Mouse (Mus musculus): Measurements from ENCODE around the gene Fat1. TPM values are rescaled to one million over a fixed set of nuclear protein-coding genes. Genes with fewer than 3 reads are reported as not detected.

Gene Fat1
- polyA plus RNA-seq, 1 experiment from 2014 or later = 14.8 TPM

DNA sequence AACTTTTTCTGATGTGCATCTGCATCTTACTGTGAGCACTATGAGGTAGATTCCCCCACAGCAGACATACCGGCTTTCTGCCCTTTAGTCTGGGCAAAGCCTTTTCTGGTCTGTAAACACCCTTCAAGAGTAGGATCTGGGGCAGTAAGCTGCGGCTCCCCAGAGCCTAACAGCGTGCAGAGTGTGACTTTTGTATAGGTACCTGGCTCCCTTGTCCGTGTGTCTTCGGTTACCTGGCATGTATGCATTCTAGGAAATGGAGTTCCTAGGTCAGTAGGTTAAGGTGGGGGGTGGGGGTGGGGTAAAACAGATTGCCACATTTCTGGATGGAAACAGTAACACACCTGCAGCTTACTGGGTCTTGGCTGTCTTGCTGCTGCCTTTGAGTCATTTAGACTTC is 36.7 kb downstream of the Fat1 start:
- no peaks in the 10 kb centered on the region for H3K9me3 ChIP-seq (ENCODE audit: control insufficient read depth, low read length)
- H3K4me2 ChIP-seq (ENCODE audit: low read length) = no peak overlapping the region
- 35% methylated on average over 5 of the region's 5 CpGs for WGBS

DNA sequence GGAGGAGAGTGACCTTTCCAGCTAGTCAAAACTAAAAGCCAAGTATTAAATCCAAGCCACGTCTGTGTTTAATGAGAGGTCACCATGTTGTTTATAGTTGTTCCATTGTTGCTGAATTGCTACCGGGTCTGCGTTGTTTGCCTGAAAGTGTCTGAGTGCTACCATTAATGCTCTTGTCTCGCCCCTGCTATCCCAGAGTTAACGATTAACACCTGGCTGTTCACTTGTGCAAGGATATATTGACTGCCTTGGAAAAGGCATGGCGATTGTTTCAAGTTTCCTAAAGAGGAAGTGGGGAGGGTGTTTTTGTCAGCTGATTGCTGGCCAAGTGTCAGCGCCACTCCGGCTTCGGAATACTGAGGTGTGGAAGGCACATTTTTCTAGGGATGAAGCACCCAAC is 39.9 kb downstream of the Fat1 start:
- Histone ChIP-seq H3K9ac (ENCODE audit: low read depth, low read length) (no peak overlapping the region), H3K27ac (ENCODE audit: low read depth, low read length) (no peak overlapping the region), H3K4me2 (ENCODE audit: low read length) (no peak overlapping the region), H3K4me3 (ENCODE audit: low read length) (no peak overlapping the region), H3K27me3 (replicated peaks; ENCODE audit: control insufficient read depth, insufficient read depth, low read length) (no peaks in the 10 kb centered on the region), H3K9me3 (ENCODE audit: control insufficient read depth, low read length) (no peaks in the 10 kb centered on the region), H3K36me3 (ENCODE audit: control insufficient read depth, insufficient read depth, low read length) (no peaks in the 10 kb centered on the region), H3K4me1 (ENCODE audit: control insufficient read depth, insufficient read depth, low read depth, low read length) (peaks cover 12% of the 10 kb centered on the region)
- no peak for ATAC-seq
- WGBS = 55% methylated on average over 9 of the region's 9 CpGs

More for the DNA sequence above, 36.7 kb downstream of the Fat1 start:
- H3K27ac ChIP-seq (ENCODE audit: low read depth, low read length) = no peak overlapping the region
- peaks cover 13% of the 10 kb centered on the region for H3K4me1 ChIP-seq (ENCODE audit: control insufficient read depth, insufficient read depth, low read depth, low read length)
- no peak overlapping the region for H3K9ac ChIP-seq (ENCODE audit: low read depth, low read length)
- no peak for ATAC-seq
- H3K36me3 ChIP-seq (ENCODE audit: control insufficient read depth, insufficient read depth, low read length) = no peaks in the 10 kb centered on the region
- H3K4me3 ChIP-seq (ENCODE audit: low read length) = no peak overlapping the region
- no peaks in the 10 kb centered on the region for H3K27me3 ChIP-seq (replicated peaks; ENCODE audit: control insufficient read depth, insufficient read depth, low read length)

DNA sequence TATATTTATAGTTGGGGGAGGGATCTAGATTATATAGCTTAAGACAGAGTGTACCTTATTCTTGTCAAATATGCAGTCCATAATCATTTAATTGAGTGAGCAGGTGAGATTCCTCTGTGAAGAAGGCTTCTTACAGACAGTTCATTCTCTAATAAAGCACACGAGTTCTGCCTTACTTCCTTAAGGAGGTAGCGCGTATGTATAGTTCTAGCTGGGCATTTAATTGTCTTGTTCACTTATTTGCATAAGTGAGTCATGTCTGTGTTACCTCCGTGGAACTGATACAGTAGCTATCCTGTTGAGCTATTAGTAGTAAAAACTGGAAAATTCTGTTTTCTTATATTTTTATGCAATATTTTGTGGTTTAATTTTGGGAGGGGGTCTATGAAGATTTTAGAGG is 40.4 kb downstream of the Fat1 start:
- Histone ChIP-seq H3K36me3 (ENCODE audit: control insufficient read depth, insufficient read depth, low read length) (no peaks in the 10 kb centered on the region), H3K4me3 (ENCODE audit: low read length) (no peak overlapping the region), H3K9me3 (ENCODE audit: control insufficient read depth, low read length) (no peaks in the 10 kb centered on the region), H3K4me1 (ENCODE audit: control insufficient read depth, insufficient read depth, low read depth, low read length) (peaks cover 14% of the 10 kb centered on the region), H3K4me2 (ENCODE audit: low read length) (no peak overlapping the region), H3K27ac (ENCODE audit: low read depth, low read length) (no peak overlapping the region), H3K9ac (ENCODE audit: low read depth, low read length) (no peak overlapping the region), H3K27me3 (replicated peaks; ENCODE audit: control insufficient read depth, insufficient read depth, low read length) (no peaks in the 10 kb centered on the region)
- 79% methylated on average over 4 of the region's 4 CpGs for WGBS
- ATAC-seq = no peak

DNA sequence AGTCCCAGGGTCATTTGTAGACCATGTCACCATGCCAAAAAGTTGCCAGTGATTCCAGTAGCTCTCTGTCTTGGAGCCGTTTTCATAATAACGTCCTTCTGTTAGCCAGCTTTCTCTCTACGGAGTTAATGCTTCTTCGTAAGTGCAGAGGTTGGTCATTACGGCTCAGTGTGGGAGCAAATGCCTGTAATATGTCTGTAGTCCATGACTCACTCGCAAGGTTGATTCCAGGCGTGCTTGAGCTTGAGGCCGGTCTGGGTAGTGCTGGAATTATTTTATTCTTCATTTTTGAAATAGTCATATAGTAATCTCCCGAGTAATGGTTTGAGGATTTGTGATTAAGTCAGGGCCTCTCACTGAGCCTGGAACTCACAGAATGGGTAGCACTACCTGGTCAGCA is 43.4 kb downstream of the Fat1 start:
- no peak overlapping the region for H3K27ac ChIP-seq (ENCODE audit: low read depth, low read length)
- no peaks in the 10 kb centered on the region for H3K36me3 ChIP-seq (ENCODE audit: control insufficient read depth, insufficient read depth, low read length)
- H3K4me2 ChIP-seq (ENCODE audit: low read length) = no peak overlapping the region
- H3K4me1 ChIP-seq (ENCODE audit: control insufficient read depth, insufficient read depth, low read depth, low read length) = peaks cover 9% of the 10 kb centered on the region; the same call in 1 of the 2 replicates
- no peaks in the 10 kb centered on the region for H3K9me3 ChIP-seq (ENCODE audit: control insufficient read depth, low read length)
- 82% methylated on average over 9 of the region's 9 CpGs for WGBS
- no peak overlapping the region for H3K4me3 ChIP-seq (ENCODE audit: low read length)
- ATAC-seq = no peak
- H3K27me3 ChIP-seq (replicated peaks; ENCODE audit: control insufficient read depth, insufficient read depth, low read length) = no peaks in the 10 kb centered on the region
- no peak overlapping the region for H3K9ac ChIP-seq (ENCODE audit: low read depth, low read length)

DNA sequence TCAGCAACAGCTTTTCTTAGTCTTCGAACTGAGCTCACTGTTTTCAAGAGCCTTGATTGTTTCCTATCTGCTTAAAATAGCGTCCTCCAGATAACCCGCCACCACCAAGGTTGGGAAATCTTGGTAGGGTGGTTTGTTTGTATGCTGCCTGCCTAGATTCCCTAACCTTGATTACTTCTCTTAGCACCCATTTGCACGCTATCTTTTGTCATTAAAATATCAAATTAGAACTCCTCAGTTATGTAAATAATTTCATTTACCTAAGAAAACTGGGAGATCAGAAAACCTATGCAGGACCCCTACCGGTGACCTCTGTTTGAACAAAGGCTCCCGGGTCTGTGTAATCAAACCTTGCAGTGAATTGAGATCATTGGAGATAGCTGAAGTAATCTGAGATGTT is 44.0 kb downstream of the Fat1 start:
- Histone ChIP-seq H3K27me3 (replicated peaks; ENCODE audit: control insufficient read depth, insufficient read depth, low read length) (no peaks in the 10 kb centered on the region), H3K9ac (ENCODE audit: low read depth, low read length) (no peak overlapping the region), H3K36me3 (ENCODE audit: control insufficient read depth, insufficient read depth, low read length) (no peaks in the 10 kb centered on the region), H3K4me3 (ENCODE audit: low read length) (no peak overlapping the region), H3K9me3 (ENCODE audit: control insufficient read depth, low read length) (no peaks in the 10 kb centered on the region), H3K4me1 (ENCODE audit: control insufficient read depth, insufficient read depth, low read depth, low read length) (peaks cover 9% of the 10 kb centered on the region; the same call in 1 of the 2 replicates), H3K27ac (ENCODE audit: low read depth, low read length) (no peak overlapping the region), H3K4me2 (ENCODE audit: low read length) (no peak overlapping the region)
- 34% methylated on average over 6 of the region's 6 CpGs for WGBS
- ATAC-seq = no peak

DNA sequence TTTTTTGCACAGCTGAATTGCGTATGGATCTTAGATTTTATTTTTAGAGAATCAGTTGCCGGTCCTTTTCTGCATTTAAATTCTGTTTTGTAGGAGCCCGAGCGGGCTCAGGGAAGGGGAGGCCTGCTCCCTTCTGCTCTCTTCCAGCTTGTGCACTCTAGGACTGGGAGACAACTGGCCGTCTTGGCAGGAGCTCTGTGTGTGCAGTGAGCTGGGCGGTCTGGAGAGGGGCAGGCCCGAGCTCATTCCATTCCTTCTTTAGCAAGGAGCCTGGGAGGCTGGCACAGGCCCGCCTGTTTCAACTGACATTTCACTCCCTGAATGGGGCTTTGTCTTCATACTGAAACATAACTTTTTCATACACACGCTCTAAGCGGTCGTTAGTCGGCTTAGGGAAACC is 44.8 kb downstream of the Fat1 start:
- 37% methylated on average over 12 of the region's 12 CpGs for WGBS
- peaks cover 4% of the 10 kb centered on the region; the same call in 1 of the 2 replicates for H3K4me1 ChIP-seq (ENCODE audit: control insufficient read depth, insufficient read depth, low read depth, low read length)
- no peak overlapping the region for H3K9ac ChIP-seq (ENCODE audit: low read depth, low read length)
- peak; percentile 95 for ATAC-seq
- H3K36me3 ChIP-seq (ENCODE audit: control insufficient read depth, insufficient read depth, low read length) = no peaks in the 10 kb centered on the region
- no peaks in the 10 kb centered on the region for H3K27me3 ChIP-seq (replicated peaks; ENCODE audit: control insufficient read depth, insufficient read depth, low read length)
- H3K4me3 ChIP-seq (ENCODE audit: low read length) = no peak overlapping the region
- peak overlapping the region; percentile 61 for H3K27ac ChIP-seq (ENCODE audit: low read depth, low read length)
- 0 out of 2 replicates have a peak overlapping the region, but pooled peaks have one; percentile 7 for H3K4me2 ChIP-seq (ENCODE audit: low read length)
- H3K9me3 ChIP-seq (ENCODE audit: control insufficient read depth, low read length) = no peaks in the 10 kb centered on the region

DNA sequence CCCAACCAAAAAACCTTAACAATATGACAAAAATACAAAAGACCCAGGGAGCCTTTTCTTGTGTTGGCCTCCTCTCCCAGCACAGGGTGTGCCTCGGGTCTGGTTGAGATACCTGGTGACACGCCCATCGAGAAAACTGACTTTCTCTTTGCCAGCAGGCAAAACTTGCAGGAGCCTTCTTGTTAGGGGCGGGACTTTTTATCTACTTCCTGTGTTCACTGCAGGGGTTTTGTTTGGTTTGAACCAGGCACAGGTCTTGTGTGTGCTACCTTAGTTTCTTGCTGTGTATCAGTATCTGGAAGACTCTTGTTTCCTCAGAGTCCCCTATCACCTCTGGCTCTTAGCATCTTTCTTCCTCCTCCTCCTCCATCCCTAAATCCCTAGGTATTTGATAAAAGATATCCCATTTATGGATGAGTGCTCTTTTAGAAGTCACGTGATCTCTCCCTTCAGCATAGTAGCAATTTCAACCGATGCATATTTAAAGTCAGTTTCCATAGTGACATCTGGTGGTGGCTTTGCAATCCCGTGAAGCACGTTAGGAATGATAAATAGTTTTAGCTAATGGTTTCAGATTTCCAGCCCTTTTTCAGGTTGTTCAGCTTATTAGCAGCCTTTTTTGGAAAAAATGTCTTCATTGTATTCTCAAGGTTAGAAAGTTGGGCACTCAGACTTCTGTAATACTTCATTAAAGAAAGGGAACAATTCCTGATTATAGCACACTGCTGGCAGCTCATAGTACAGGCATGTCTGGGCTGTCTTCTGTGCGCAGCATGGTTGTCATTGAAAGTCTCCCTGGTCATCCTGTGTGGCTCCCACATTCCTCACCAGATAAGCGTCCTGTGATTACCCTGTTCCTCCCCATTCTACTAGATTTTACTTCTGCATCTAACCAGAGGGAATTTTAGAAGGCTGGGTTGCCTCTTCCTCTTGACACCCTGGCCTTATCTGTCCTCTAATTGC is 50.4 kb downstream of the Fat1 start:
- Histone ChIP-seq H3K9me3 (ENCODE audit: control insufficient read depth, low read length) (no peaks in the 10 kb centered on the region), H3K4me1 (ENCODE audit: control insufficient read depth, insufficient read depth, low read depth, low read length) (peaks cover 10% of the 10 kb centered on the region), H3K4me3 (ENCODE audit: low read length) (no peak overlapping the region), H3K4me2 (ENCODE audit: low read length) (peak overlapping the region; percentile 1; the same call in 1 of the 2 replicates), H3K27me3 (replicated peaks; ENCODE audit: control insufficient read depth, insufficient read depth, low read length) (no peaks in the 10 kb centered on the region), H3K27ac (ENCODE audit: low read depth, low read length) (0 out of 2 replicates have a peak overlapping the region, but pooled peaks have one; percentile 31), H3K36me3 (ENCODE audit: control insufficient read depth, insufficient read depth, low read length) (no peaks in the 10 kb centered on the region), H3K9ac (ENCODE audit: low read depth, low read length) (no peak overlapping the region)
- ATAC-seq = peak; percentile 77
- WGBS = 29% methylated on average over 10 of the region's 10 CpGs

DNA sequence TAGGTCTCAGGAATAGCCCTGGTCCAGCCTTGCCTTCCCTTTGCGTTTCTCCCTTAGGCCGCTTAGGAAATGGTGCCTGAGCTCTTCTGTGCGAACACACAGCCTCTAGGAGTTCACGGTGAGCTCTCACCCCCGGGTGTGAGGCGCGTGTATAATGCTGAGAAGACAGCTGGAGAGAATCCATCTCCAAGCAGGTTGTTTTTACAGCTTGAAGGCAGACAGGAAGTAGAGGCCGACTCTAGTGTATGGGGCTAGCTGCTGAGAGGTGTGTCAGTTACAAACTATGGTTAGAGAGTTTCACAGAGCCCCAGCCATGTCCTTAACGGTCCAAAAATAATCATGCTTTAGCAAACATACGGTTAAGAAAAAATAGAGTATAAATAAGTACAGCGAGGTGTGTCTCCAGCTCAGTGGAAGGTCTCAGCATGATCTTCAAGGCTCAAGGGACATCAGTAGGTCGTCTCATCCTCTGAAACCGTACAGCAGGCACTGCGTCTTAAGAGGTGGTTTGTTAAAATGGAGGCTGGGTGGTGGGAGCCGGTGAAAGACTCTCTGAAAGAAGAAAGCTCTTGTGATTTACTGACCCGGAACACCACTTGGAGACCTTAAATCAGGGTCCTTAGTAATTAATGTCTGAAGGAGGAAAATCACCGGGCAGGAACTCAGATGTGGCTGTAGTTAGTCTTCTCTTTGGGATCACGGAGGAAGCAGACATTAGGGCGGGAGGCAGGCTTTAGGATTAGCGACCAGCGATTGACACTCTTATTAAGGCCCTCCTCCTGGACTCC is 56.6 kb downstream of the Fat1 start:
- peaks cover 14% of the 10 kb centered on the region for H3K4me1 ChIP-seq (ENCODE audit: control insufficient read depth, insufficient read depth, low read depth, low read length)
- H3K27me3 ChIP-seq (replicated peaks; ENCODE audit: control insufficient read depth, insufficient read depth, low read length) = no peaks in the 10 kb centered on the region
- no peak overlapping the region; the same call in 1 of the 2 replicates for H3K27ac ChIP-seq (ENCODE audit: low read depth, low read length)
- no peak for ATAC-seq
- no peaks in the 10 kb centered on the region for H3K36me3 ChIP-seq (ENCODE audit: control insufficient read depth, insufficient read depth, low read length)
- WGBS = 33% methylated on average over 21 of the region's 21 CpGs
- H3K4me3 ChIP-seq (ENCODE audit: low read length) = no peak overlapping the region
- H3K9ac ChIP-seq (ENCODE audit: low read depth, low read length) = no peak overlapping the region
- no peak overlapping the region for H3K4me2 ChIP-seq (ENCODE audit: low read length)
- H3K9me3 ChIP-seq (ENCODE audit: control insufficient read depth, low read length) = no peaks in the 10 kb centered on the region

DNA sequence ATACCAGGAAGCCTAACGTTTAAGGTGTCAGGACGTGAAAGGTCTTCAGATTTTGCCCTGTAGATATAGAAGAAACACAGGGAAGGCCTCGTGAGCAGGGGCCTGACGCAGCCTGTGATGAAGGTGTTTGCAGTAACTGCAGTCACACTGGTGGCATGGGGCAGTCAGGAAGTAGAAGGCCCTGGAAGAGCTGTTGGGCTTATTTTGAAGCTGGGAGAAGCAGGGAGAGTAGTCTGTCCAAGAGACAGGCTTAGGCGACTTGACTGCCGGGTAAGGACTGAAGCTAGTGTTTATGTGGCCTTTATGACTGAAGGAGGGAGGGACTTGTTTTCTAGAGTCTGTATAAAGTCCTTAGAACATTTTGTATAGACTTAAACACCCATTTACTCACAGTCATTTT is 57.4 kb downstream of the Fat1 start:
- no peak for ATAC-seq
- Histone ChIP-seq H3K9me3 (ENCODE audit: control insufficient read depth, low read length) (no peaks in the 10 kb centered on the region), H3K4me1 (ENCODE audit: control insufficient read depth, insufficient read depth, low read depth, low read length) (peaks cover 14% of the 10 kb centered on the region), H3K27ac (ENCODE audit: low read depth, low read length) (no peak overlapping the region), H3K4me3 (ENCODE audit: low read length) (no peak overlapping the region), H3K4me2 (ENCODE audit: low read length) (no peak overlapping the region), H3K36me3 (ENCODE audit: control insufficient read depth, insufficient read depth, low read length) (no peaks in the 10 kb centered on the region), H3K27me3 (replicated peaks; ENCODE audit: control insufficient read depth, insufficient read depth, low read length) (no peaks in the 10 kb centered on the region), H3K9ac (ENCODE audit: low read depth, low read length) (no peak overlapping the region)
- whole genome bisulfite sequencing = 51% methylated on average over 6 of the region's 6 CpGs

Data from hindbrain, embryonic 16.5 days (tissue).